Mouse (Mus musculus): Measurements from ENCODE around the gene Edn3.

The Edn3 gene

GRCm38 (mm10) chr2:174796998-174797397 is 36.6 kb downstream of the Edn3 start:
- DNase-seq (ENCODE audit: low read depth, low spot score), result peak; percentile 19

- DNase-seq (ENCODE audit: low read depth, low spot score), result peak; percentile 52
Observed at GRCm38 (mm10) chr2:174797495-174798068, 37.2 kb downstream of the Edn3 start.

- DNase-seq (ENCODE audit: low read depth, low spot score), result no peak
Observed at GRCm38 (mm10) chr2:174802453-174802852, 42.0 kb downstream of the Edn3 start.

GRCm38 (mm10) chr2:174803661-174804060 is 43.2 kb downstream of the Edn3 start:
- no peak for DNase-seq (ENCODE audit: low read depth, low spot score)

GRCm38 (mm10) chr2:174807900-174808299 is 47.5 kb downstream of the Edn3 start:
- DNase-seq (ENCODE audit: low read depth, low spot score), result no peak

- peak; percentile 69 for DNase-seq (ENCODE audit: low read depth, low spot score)
Observed at GRCm38 (mm10) chr2:174809296-174809695, 48.9 kb downstream of the Edn3 start.

- no peak for DNase-seq (ENCODE audit: low read depth, low spot score)
Observed at GRCm38 (mm10) chr2:174813306-174813705, 52.9 kb downstream of the Edn3 start.

- no peak for DNase-seq (ENCODE audit: low read depth, low spot score)
Observed at GRCm38 (mm10) chr2:174816163-174816562, 55.7 kb downstream of the Edn3 start.

GRCm38 (mm10) chr2:174820286-174820685 is 59.9 kb downstream of the Edn3 start:
- DNase-seq (ENCODE audit: low read depth, low spot score), result no peak

GRCm38 (mm10) chr2:174827829-174828228 is 67.4 kb downstream of the Edn3 start:
- DNase-seq (ENCODE audit: low read depth, low spot score), result no peak

GRCm38 (mm10) chr2:174833608-174834007 is 73.2 kb downstream of the Edn3 start:
- DNase-seq (ENCODE audit: low read depth, low spot score), result no peak

Data from forelimb bud, embryonic 11.5 days (tissue).